Mouse (Mus musculus) small intestine, adult 2 months (tissue): ENCODE results near the gene Pdlim5.

Source experiments
- CTCF ChIP-seq: fragments of 200-500 bp; IDR thresholded peaks from 2 replicates; pipeline ENCODE4 v1.5.1; 2012; ENCODE audit warnings: low read depth, mild to moderate bottlenecking, control low read depth, inconsistent platforms, low read length, moderate library complexity, mixed read lengths; ENCODE audit not compliant: insufficient replicate concordance, insufficient read length; ENCODE audit errors: extremely low read depth
- POLR2A ChIP-seq: fragments of 200-500 bp; IDR thresholded peaks from 2 replicates; pipeline ENCODE4 v1.6.1; 2012; ENCODE audit warnings: low read depth, mild to moderate bottlenecking, control low read depth, inconsistent platforms, low read length, moderate library complexity

DNA sequence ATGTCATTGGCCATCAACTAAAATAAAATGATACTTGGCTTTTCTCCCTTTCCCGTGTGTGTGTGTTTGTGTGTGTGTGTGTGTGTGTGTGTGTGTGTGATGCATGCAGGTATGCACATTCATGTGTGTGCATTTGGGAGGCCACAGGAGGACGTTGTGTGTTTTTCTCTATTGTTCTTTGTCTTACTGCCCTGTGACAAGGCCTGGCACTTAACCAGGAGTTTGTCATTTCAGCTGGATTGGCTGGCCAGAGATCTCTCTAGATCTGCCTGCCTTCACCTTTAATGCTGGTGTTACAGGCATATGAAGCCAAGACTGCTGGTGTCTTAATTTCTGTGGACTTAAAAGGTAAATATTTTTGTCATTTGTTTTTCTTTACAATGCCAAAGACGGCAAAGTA is 22.5 kb upstream of the Pdlim5 start:
- TF ChIP-seq POLR2A = no peak
- no peak for TF ChIP-seq CTCF
